ENCODE assay signal across 13 mouse cellular contexts in genomic region chr6:50818891-50819541, GRCm38 (mm10).
DNase-seq lines count a peak whose midpoint lies in the region; ATAC-seq lines count a peak whose summit lies in the region.
"Had no signal": no experiment of that assay in that cellular context is flagged by ENCODE, and none has a peak within 500 bp of the region (broad histone marks: within the 10 kb centered on the region; RNA-seq: fewer than 3 reads in every experiment).

No protein-coding gene starts in this region.

- 0 out of 2 replicates have a peak overlapping the region, but pooled peaks have one; percentile 12 for H3K4me2 ChIP-seq in kidney, embryonic 15.5 days
- H3K4me2 ChIP-seq in limb, embryonic 15.5 days, result no peak overlapping the region
- H3K4me2 ChIP-seq: lung, embryonic 14.5 days had no signal

- H3K9ac ChIP-seq in kidney, embryonic 15.5 days, result no peak overlapping the region
- H3K9ac ChIP-seq in limb, embryonic 15.5 days, result no peak overlapping the region
- H3K9ac ChIP-seq: lung, embryonic 14.5 days had no signal

- no peaks in the 10 kb centered on the region for H3K36me3 ChIP-seq in kidney, embryonic 15.5 days
- H3K36me3 ChIP-seq in limb, embryonic 15.5 days, result no peaks in the 10 kb centered on the region

- no peaks in the 10 kb centered on the region for H3K27me3 ChIP-seq in kidney, embryonic 15.5 days
- peaks cover 26% of the 10 kb centered on the region for H3K27me3 ChIP-seq in limb, embryonic 15.5 days
- H3K27me3 ChIP-seq: CH12.LX had no signal

- no peak overlapping the region for H3K4me3 ChIP-seq in kidney, embryonic 15.5 days (replicated peaks)
- no peak overlapping the region for H3K4me3 ChIP-seq in limb, embryonic 15.5 days

- H3K4me1 ChIP-seq in kidney, embryonic 15.5 days, result peaks cover 79% of the 10 kb centered on the region
- peaks cover 36% of the 10 kb centered on the region for H3K4me1 ChIP-seq in limb, embryonic 15.5 days

- peak overlapping the region; percentile 96 for H3K27ac ChIP-seq in kidney, embryonic 15.5 days
- H3K27ac ChIP-seq in limb, embryonic 15.5 days, result peak overlapping the region; percentile 5; the same call in 1 of the 2 replicates

- peak; percentile 57 for ATAC-seq in kidney, embryonic 15.5 days (replicated peaks; ENCODE audit: low FRiP score)
- ATAC-seq in limb, embryonic 15.5 days (ENCODE audit: insufficient number of reproducible peaks, low FRiP score, low TSS enrichment, low read depth), result no peak
- ATAC-seq: activated CD4-positive, CD25-positive, alpha-beta regulatory T cell, adult 4 months had no signal

- DNase-seq in embryo, embryonic 10 days (ENCODE audit: low spot score), result peak; percentile 41
- no peak for DNase-seq in embryo, embryonic 9.5 days (ENCODE audit: extremely low spot score)
- no peak for DNase-seq in kidney, adult 9 months
- DNase-seq in ovary, postnatal 14 days (ENCODE audit: low spot score), result peak; percentile 19
- DNase-seq in ovary, postnatal 36 days (ENCODE audit: low spot score), result no peak
- no peak for DNase-seq in thymus, postnatal 14 days
- DNase-seq: heart, postnatal 36 days; lung, embryonic 14.5 days; retina, postnatal 1 day had no signal

- WGBS in kidney, embryonic 15.5 days, result 20% methylated on average over 10 of the region's 10 CpGs
- 32% methylated on average over 10 of the region's 10 CpGs for WGBS in limb, embryonic 15.5 days

- no peaks in the 10 kb centered on the region for H3K9me3 ChIP-seq in kidney, embryonic 15.5 days (replicated peaks)
- no peaks in the 10 kb centered on the region for H3K9me3 ChIP-seq in limb, embryonic 15.5 days

Comparison
In these comparisons a context has a peak if more than half of its experiments do, and no peak if none do; other contexts are left out.
1. DNase-seq: peak in embryo, embryonic 10 days (single experiment) and ovary, postnatal 14 days (single experiment); none in embryo, embryonic 9.5 days (single experiment), kidney, adult 9 months (single experiment), ovary, postnatal 36 days (single experiment) and thymus, postnatal 14 days (single experiment).